Mouse (Mus musculus) T-helper 17 cell (primary cell): Measurements from ENCODE around the gene Spns3.

ENCODE experiments used
- in situ Hi-C, 2 experiments: fragments of 300-600 bp; cut with MboI, MseI; formaldehyde crosslinking; loops; 1 replicate in 1 of 2; 2 replicates in 1 of 2; pipeline ENCODE4 v1.15.1; 2025; ENCODE audit warnings: high pct_unique_total_duplicates in 2 of 2

The Spns3 gene

GRCm38 (mm10) chr11:72458502-72458901, 91.8 kb downstream of the Spns3 start:
- in situ Hi-C loops: no loop called here

DNA sequence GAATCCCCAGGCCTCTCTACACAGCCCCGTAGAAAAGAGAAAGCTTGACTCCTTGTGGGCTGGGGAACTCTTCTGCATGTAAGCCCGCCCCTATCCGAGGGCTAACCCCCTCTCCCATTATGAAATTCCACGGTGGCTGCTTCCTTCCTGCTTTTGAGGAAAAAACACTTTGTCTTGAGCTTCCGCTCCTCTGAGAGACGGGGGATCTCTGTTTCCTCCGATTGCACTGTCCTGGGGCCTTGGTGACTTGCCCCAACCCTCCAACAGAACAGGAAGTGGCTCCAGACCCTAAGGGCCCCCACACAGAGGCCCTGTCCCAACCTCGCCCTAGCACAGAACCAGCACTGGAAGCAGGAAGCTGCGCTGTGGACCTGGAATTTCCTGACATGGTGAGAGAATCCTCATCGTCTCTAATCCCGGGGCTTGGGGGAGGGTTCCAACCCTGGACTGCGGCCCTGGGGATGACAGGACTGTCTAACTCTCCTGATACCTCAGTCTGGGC, 92.3 kb downstream of the Spns3 start:
- in situ Hi-C loops: no loop called here

- in situ Hi-C loops: no loop called here
Observed at GRCm38 (mm10) chr11:72455694-72456093, 94.6 kb downstream of the Spns3 start.

DNA sequence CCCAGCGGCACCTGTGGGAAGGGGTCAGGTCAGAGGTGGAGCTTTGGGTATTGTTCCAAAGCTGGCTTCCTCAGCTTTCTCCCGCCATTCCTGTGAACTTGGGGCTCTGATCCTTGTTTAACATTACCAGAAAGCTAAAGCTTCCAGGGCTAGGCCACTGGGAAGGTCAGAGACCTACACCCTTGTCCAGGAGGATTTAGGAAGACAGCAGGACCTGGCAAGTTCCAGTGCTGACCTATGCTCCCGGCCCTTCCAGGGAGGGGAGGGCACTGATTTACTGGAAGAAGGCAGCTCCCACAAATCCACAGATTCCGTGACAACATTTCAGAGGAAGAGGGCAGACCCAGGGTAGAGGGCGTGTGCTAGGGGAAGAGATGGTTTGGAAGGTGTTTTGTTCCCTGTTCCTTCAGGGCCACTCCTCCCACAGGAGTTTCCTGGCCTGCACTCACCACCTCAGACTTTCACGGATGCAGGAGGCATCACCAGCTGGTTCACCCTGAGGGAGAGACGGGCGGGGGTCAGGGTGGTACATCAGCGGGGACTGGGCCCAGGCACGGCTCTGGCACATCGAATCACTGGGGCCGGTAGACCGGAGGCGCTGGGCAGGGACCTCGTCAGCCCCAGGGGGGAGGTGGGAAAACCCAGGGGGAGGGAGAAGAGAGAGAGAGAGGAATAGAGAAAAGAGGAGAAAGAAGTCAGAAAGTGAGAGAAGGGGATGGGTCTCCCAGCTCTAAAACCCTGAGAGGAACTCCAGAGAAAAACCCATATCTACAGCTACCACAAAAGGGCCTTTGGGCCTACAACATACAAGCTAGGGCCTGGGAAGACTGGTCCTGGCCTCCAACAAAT, 97.0 kb downstream of the Spns3 start:
- in situ Hi-C loops: loop anchor here in 1 of 2 experiments (5.0 kb wide), 1 partner anchor 739 kb away; no protein-coding TSS in a partner anchor

- in situ Hi-C loops: loop anchor here in 1 of 2 experiments (5.0 kb wide), 1 partner anchor 740 kb away; no protein-coding TSS in a partner anchor
Observed at GRCm38 (mm10) chr11:72452140-72452665, 98.1 kb downstream of the Spns3 start.

DNA sequence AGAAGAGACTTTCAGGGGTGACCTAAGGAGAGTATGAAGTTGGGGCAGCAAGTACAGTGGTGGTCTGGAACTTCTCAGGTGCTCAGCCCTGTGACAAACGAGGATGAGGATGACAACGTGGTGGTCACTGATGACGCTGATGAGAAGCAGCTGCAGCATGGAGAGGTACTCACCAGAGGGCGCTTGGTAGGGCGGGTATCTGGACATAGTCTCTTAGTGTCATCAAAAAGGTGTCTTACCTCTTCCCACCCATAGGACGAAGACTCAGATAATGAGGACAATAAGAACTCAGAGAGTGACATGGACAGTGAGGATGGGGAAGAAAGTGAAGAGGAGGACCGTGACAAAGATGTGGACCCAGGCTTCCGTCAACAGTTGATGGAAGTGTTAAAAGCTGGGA, 102.8 kb downstream of the Spns3 start:
- in situ Hi-C loops: loop anchor here in 1 of 2 experiments (25.0 kb wide), 1 partner anchor 1435 kb away; the partner anchor contains the start of genes Derl2, Dhx33 and Mis12

- in situ Hi-C loops: loop anchor here in 1 of 2 experiments (25.0 kb wide), 1 partner anchor 1434 kb away; the partner anchor contains the start of genes Derl2, Dhx33 and Mis12
Observed at GRCm38 (mm10) chr11:72446311-72447105, 103.8 kb downstream of the Spns3 start.
